Mouse (Mus musculus): ENCODE results near the gene Myh3. TPM values are rescaled to one million over a fixed set of nuclear protein-coding genes. Genes with fewer than 3 reads are reported as not detected.

Myh3 gene
- polyA plus RNA-seq, 1 experiment from 2014 or later: 0.10 TPM

- H3K27me3 ChIP-seq (replicated peaks; ENCODE audit: control insufficient read depth, insufficient read depth, low read length): no peaks in the 10 kb centered on the region
- ATAC-seq: no peak
- no peak overlapping the region for H3K4me3 ChIP-seq (ENCODE audit: low read depth, low read length)
- H3K9ac ChIP-seq (ENCODE audit: low read depth, low read length): no peak overlapping the region
- H3K9me3 ChIP-seq (ENCODE audit: control insufficient read depth): no peaks in the 10 kb centered on the region
- TF ChIP-seq CTCF (IDR thresholded peaks at IDR 0.05; ENCODE audit: low read depth): peak; percentile 28
- peaks cover 6% of the 10 kb centered on the region; the same call in 1 of the 2 replicates for H3K36me3 ChIP-seq (ENCODE audit: control insufficient read depth, insufficient read depth)
- H3K27ac ChIP-seq (ENCODE audit: low read depth, low read length): no peak overlapping the region
- H3K4me2 ChIP-seq (replicated peaks; ENCODE audit: low read depth): no peak overlapping the region
- peaks cover 6% of the 10 kb centered on the region; the same call in 1 of the 2 replicates for H3K4me1 ChIP-seq (replicated peaks; ENCODE audit: control insufficient read depth, insufficient read depth, low read length)
- 88% methylated on average over 3 of the region's 3 CpGs for WGBS
Observed at GRCm38 (mm10) chr11:67049256-67049655, 28.8 kb upstream of the Myh3 start.

GRCm38 (mm10) chr11:67051676-67052320 is 26.3 kb upstream of the Myh3 start:
- peaks cover 13% of the 10 kb centered on the region for H3K36me3 ChIP-seq (ENCODE audit: control insufficient read depth, insufficient read depth)
- no peaks in the 10 kb centered on the region; the same call in 1 of the 2 replicates for H3K4me1 ChIP-seq (replicated peaks; ENCODE audit: control insufficient read depth, insufficient read depth, low read length)
- H3K27ac ChIP-seq (ENCODE audit: low read depth, low read length): peak overlapping the region; percentile 88
- no peak for TF ChIP-seq CTCF (IDR thresholded peaks at IDR 0.05; ENCODE audit: low read depth)
- H3K9me3 ChIP-seq (ENCODE audit: control insufficient read depth): no peaks in the 10 kb centered on the region
- WGBS: 8% methylated on average over 16 of the region's 16 CpGs
- peak overlapping the region; percentile 91 for H3K9ac ChIP-seq (ENCODE audit: low read depth, low read length)
- no peaks in the 10 kb centered on the region for H3K27me3 ChIP-seq (replicated peaks; ENCODE audit: control insufficient read depth, insufficient read depth, low read length)
- peak overlapping the region; percentile 95 for H3K4me3 ChIP-seq (ENCODE audit: low read depth, low read length)
- H3K4me2 ChIP-seq (replicated peaks; ENCODE audit: low read depth): peak overlapping the region; percentile 74
- ATAC-seq: peak; percentile 52

GRCm38 (mm10) chr11:67052321-67052952 is 25.7 kb upstream of the Myh3 start, which contains the start of the genes Adprm and Sco1:
TSS of gene Adprm (minus strand) at chr11:67052594.
TSS of gene Sco1 (plus strand) at chr11:67052670.
- H3K36me3 ChIP-seq (ENCODE audit: control insufficient read depth, insufficient read depth): peaks cover 18% of the 10 kb centered on the region
- H3K9me3 ChIP-seq (ENCODE audit: control insufficient read depth): no peaks in the 10 kb centered on the region
- TF ChIP-seq CTCF (IDR thresholded peaks at IDR 0.05; ENCODE audit: low read depth): peak; percentile 70
- no peaks in the 10 kb centered on the region; the same call in 1 of the 2 replicates for H3K4me1 ChIP-seq (replicated peaks; ENCODE audit: control insufficient read depth, insufficient read depth, low read length)
- WGBS: under 1% methylated on average over 50 of the region's 50 CpGs
- H3K27me3 ChIP-seq (replicated peaks; ENCODE audit: control insufficient read depth, insufficient read depth, low read length): no peaks in the 10 kb centered on the region
- peak within 1 kb of the TSS; percentile 74 for H3K4me2 ChIP-seq (replicated peaks; ENCODE audit: low read depth)
- peak within 1 kb of the TSS; percentile 91 for H3K9ac ChIP-seq (ENCODE audit: low read depth, low read length)
- peak within 1 kb of the TSS; percentile 88 for H3K27ac ChIP-seq (ENCODE audit: low read depth, low read length)
- peak; percentile 91 for ATAC-seq
- H3K4me3 ChIP-seq (ENCODE audit: low read depth, low read length): peak within 1 kb of the TSS; percentile 95

GRCm38 (mm10) chr11:67054754-67055365 is 23.2 kb upstream of the Myh3 start:
- TF ChIP-seq CTCF (IDR thresholded peaks at IDR 0.05; ENCODE audit: low read depth): no peak
- no peaks in the 10 kb centered on the region; the same call in 1 of the 2 replicates for H3K4me1 ChIP-seq (replicated peaks; ENCODE audit: control insufficient read depth, insufficient read depth, low read length)
- 85% methylated on average over 8 of the region's 8 CpGs for WGBS

GRCm38 (mm10) chr11:67061311-67061710 is 16.8 kb upstream of the Myh3 start:
- Histone ChIP-seq H3K27me3 (replicated peaks; ENCODE audit: control insufficient read depth, insufficient read depth, low read length) (no peaks in the 10 kb centered on the region), H3K9ac (ENCODE audit: low read depth, low read length) (no peak overlapping the region), H3K27ac (ENCODE audit: low read depth, low read length) (no peak overlapping the region), H3K4me2 (replicated peaks; ENCODE audit: low read depth) (no peak overlapping the region), H3K4me3 (ENCODE audit: low read depth, low read length) (no peak overlapping the region), H3K4me1 (replicated peaks; ENCODE audit: control insufficient read depth, insufficient read depth, low read length) (no peaks in the 10 kb centered on the region), H3K9me3 (ENCODE audit: control insufficient read depth) (no peaks in the 10 kb centered on the region), H3K36me3 (ENCODE audit: control insufficient read depth, insufficient read depth) (peaks cover 70% of the 10 kb centered on the region)
- WGBS: 94% methylated on average over 2 of the region's 2 CpGs
- ATAC-seq: no peak
- no peak for TF ChIP-seq CTCF (IDR thresholded peaks at IDR 0.05; ENCODE audit: low read depth)

More at GRCm38 (mm10) chr11:67054754-67055365, 23.2 kb upstream of the Myh3 start:
- Histone ChIP-seq H3K4me2 (replicated peaks; ENCODE audit: low read depth) (no peak overlapping the region), H3K4me3 (ENCODE audit: low read depth, low read length) (no peak overlapping the region), H3K27ac (ENCODE audit: low read depth, low read length) (no peak overlapping the region), H3K9ac (ENCODE audit: low read depth, low read length) (no peak overlapping the region), H3K9me3 (ENCODE audit: control insufficient read depth) (no peaks in the 10 kb centered on the region), H3K36me3 (ENCODE audit: control insufficient read depth, insufficient read depth) (peaks cover 37% of the 10 kb centered on the region), H3K27me3 (replicated peaks; ENCODE audit: control insufficient read depth, insufficient read depth, low read length) (no peaks in the 10 kb centered on the region)
- no peak for ATAC-seq

- Histone ChIP-seq H3K36me3 (ENCODE audit: control insufficient read depth, insufficient read depth) (peaks cover 56% of the 10 kb centered on the region), H3K4me3 (ENCODE audit: low read depth, low read length) (no peak overlapping the region), H3K27ac (ENCODE audit: low read depth, low read length) (no peak overlapping the region), H3K4me2 (replicated peaks; ENCODE audit: low read depth) (no peak overlapping the region), H3K4me1 (replicated peaks; ENCODE audit: control insufficient read depth, insufficient read depth, low read length) (no peaks in the 10 kb centered on the region), H3K27me3 (replicated peaks; ENCODE audit: control insufficient read depth, insufficient read depth, low read length) (no peaks in the 10 kb centered on the region), H3K9ac (ENCODE audit: low read depth, low read length) (no peak overlapping the region), H3K9me3 (ENCODE audit: control insufficient read depth) (no peaks in the 10 kb centered on the region)
- no peak for ATAC-seq
- no peak for TF ChIP-seq CTCF (IDR thresholded peaks at IDR 0.05; ENCODE audit: low read depth)
- WGBS: 92% methylated on average over 3 of the region's 3 CpGs
Observed at GRCm38 (mm10) chr11:67062726-67063125, 15.4 kb upstream of the Myh3 start.
